ENCODE assay signal across 19 mouse cellular contexts in the genomic region with DNA sequence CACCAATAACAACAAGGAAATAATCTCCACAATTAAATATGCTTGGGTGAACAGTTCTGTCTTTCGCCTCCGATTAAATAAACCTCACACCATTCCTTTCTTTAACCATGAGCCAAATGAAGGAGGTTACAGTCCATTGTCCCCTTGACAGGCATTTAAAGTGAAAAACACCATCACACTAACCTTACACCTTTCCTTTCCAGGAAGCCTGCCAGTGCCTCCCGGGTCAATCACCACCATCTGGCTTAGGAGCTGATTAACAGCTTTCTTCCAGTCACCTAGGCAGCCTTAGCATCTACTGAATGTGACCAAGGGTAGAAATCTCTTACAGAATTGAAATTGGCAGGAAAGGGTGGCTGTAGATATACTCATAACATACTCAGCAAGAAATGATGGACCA.
A peak's percentile ranks its signal among the peaks of the same experiment; 100 is the strongest.
DNase-seq lines count a peak whose midpoint lies in the region; ATAC-seq and TF ChIP-seq lines count a peak whose summit lies in the region.
"Had no signal": no experiment of that assay in that cellular context is flagged by ENCODE, and none has a peak within 500 bp of the region (broad histone marks: within the 10 kb centered on the region; RNA-seq: fewer than 3 reads in every experiment).

No protein-coding gene starts in this region.

- no peak for DNase-seq in forebrain, postnatal 0 days
- peak; percentile 40 for DNase-seq in left cerebral cortex, postnatal 4 days
- DNase-seq in left cerebral cortex, adult 18-20 months (ENCODE audit: low spot score in 2 of 2), result no peak
- peak; percentile 21 for DNase-seq in embryo, embryonic 11 days
- DNase-seq in mesoderm, embryonic 11.5 days (ENCODE audit: low read depth, low spot score), result peak; percentile 17
- DNase-seq in urinary bladder, postnatal 4 days (ENCODE audit: low spot score in 2 of 2), result no peak
- no peak for DNase-seq in adrenal gland, postnatal 4 days (ENCODE audit: low spot score in 2 of 2)
- DNase-seq: gastrocnemius, postnatal 14 days; heart, postnatal 36 days; liver, embryonic 13.5 days; lung, postnatal 10 days; thymus, postnatal 36 days had no signal

- no peak overlapping the region for H3K9ac ChIP-seq in forebrain, embryonic 13.5 days
- no peak overlapping the region for H3K9ac ChIP-seq in forebrain, postnatal 0 days
- H3K9ac ChIP-seq: embryonic facial prominence, embryonic 12.5 days; intestine, embryonic 15.5 days; liver, embryonic 13.5 days; midbrain, embryonic 13.5 days had no signal

- H3K4me3 ChIP-seq in forebrain, embryonic 13.5 days, result no peak overlapping the region
- H3K4me3 ChIP-seq in forebrain, postnatal 0 days (ENCODE audit: low read depth, low read length), result no peak overlapping the region
- H3K4me3 ChIP-seq: embryonic facial prominence, embryonic 12.5 days; heart, embryonic 10.5 days; intestine, embryonic 15.5 days; liver, embryonic 13.5 days; midbrain, embryonic 13.5 days had no signal

- no peak overlapping the region for H3K4me2 ChIP-seq in forebrain, embryonic 13.5 days
- H3K4me2 ChIP-seq in forebrain, postnatal 0 days (ENCODE audit: low read depth), result no peak overlapping the region
- H3K4me2 ChIP-seq: embryonic facial prominence, embryonic 12.5 days; intestine, embryonic 15.5 days; liver, embryonic 13.5 days; midbrain, embryonic 13.5 days had no signal

- no peaks in the 10 kb centered on the region for H3K36me3 ChIP-seq in forebrain, embryonic 13.5 days (ENCODE audit: poor library complexity, severe bottlenecking)
- no peaks in the 10 kb centered on the region for H3K36me3 ChIP-seq in forebrain, postnatal 0 days (ENCODE audit: insufficient read depth)
- H3K36me3 ChIP-seq: embryonic facial prominence, embryonic 12.5 days; heart, embryonic 10.5 days; intestine, embryonic 15.5 days; liver, embryonic 13.5 days; midbrain, embryonic 13.5 days had no signal

- no peaks in the 10 kb centered on the region for H3K9me3 ChIP-seq in forebrain, embryonic 13.5 days (replicated peaks)
- H3K9me3 ChIP-seq in forebrain, postnatal 0 days (ENCODE audit: low read length), result no peaks in the 10 kb centered on the region
- H3K9me3 ChIP-seq: embryonic facial prominence, embryonic 12.5 days; heart, embryonic 10.5 days; intestine, embryonic 15.5 days; midbrain, embryonic 13.5 days had no signal

- no peaks in the 10 kb centered on the region for H3K27me3 ChIP-seq in forebrain, embryonic 13.5 days
- H3K27me3 ChIP-seq in forebrain, postnatal 0 days (ENCODE audit: insufficient read depth, low read length), result no peaks in the 10 kb centered on the region
- H3K27me3 ChIP-seq: embryonic facial prominence, embryonic 12.5 days; intestine, embryonic 15.5 days; liver, embryonic 13.5 days; midbrain, embryonic 13.5 days; Patski had no signal

- 42% methylated on average over 3 of the region's 3 CpGs for WGBS in forebrain, embryonic 13.5 days
- 20% methylated on average over 3 of the region's 3 CpGs for WGBS in forebrain, postnatal 0 days

- no peak for TF ChIP-seq CTCF in forebrain, postnatal 0 days (IDR thresholded peaks at IDR 0.05; ENCODE audit: low read depth)

- H3K4me1 ChIP-seq in forebrain, embryonic 13.5 days, result no peaks in the 10 kb centered on the region
- no peaks in the 10 kb centered on the region for H3K4me1 ChIP-seq in forebrain, postnatal 0 days (ENCODE audit: insufficient read depth)
- H3K4me1 ChIP-seq: embryonic facial prominence, embryonic 12.5 days; heart, embryonic 10.5 days; intestine, embryonic 15.5 days; liver, embryonic 13.5 days; midbrain, embryonic 13.5 days had no signal

- H3K27ac ChIP-seq in forebrain, embryonic 13.5 days, result no peak overlapping the region
- H3K27ac ChIP-seq in forebrain, postnatal 0 days (ENCODE audit: low read depth, low read length), result no peak overlapping the region
- H3K27ac ChIP-seq: embryonic facial prominence, embryonic 12.5 days; heart, embryonic 10.5 days; intestine, embryonic 15.5 days; liver, embryonic 13.5 days; midbrain, embryonic 13.5 days; stomach, postnatal 0 days had no signal

- intact Hi-C loops in left cerebral cortex, postnatal 4 days (cut with DNase I), result no loop called here

- 0 out of 2 replicates have a peak, but pooled peaks have one; percentile 36 for ATAC-seq in forebrain, embryonic 13.5 days
- ATAC-seq in forebrain, postnatal 0 days, result no peak
- ATAC-seq: intestine, embryonic 15.5 days; midbrain, embryonic 13.5 days; Patski had no signal

Comparison
In these comparisons a context has a peak if more than half of its experiments do, and no peak if none do; other contexts are left out.
1. DNase-seq: peak in left cerebral cortex, postnatal 4 days (single experiment), embryo, embryonic 11 days (single experiment) and mesoderm, embryonic 11.5 days (single experiment); none in forebrain, postnatal 0 days (single experiment), left cerebral cortex, adult 18-20 months (0 of 2), urinary bladder, postnatal 4 days (0 of 2) and adrenal gland, postnatal 4 days (0 of 2).